Mouse (Mus musculus) midbrain, embryonic 10.5 days (tissue): ENCODE data around the gene Blvra. TPM values are rescaled to one million over a fixed set of nuclear protein-coding genes. Genes with fewer than 3 reads are reported as not detected.
"Not testable (repeated sequence)": the region's sequence is repeated elsewhere in the genome, so short reads cannot be mapped to it uniquely, and the experiment has no call there.

Experiments
- DNase-seq: peaks from one replicate; pipeline ENCODE4 v3.0.0-alpha.2; 2017; ENCODE audit warnings: low spot score
- H3K27ac ChIP-seq: fragments of 300-500 bp; sonication (generic); replicated peaks from 2 replicates; pipeline ENCODE4 v1.5.1; 2016; ENCODE audit warnings: mild to moderate bottlenecking
- H3K27me3 ChIP-seq: fragments of 300-500 bp; sonication (generic); 2 replicates; pipeline ENCODE4 v1.6.1; 2016; ENCODE audit warnings: low read depth, mild to moderate bottlenecking; ENCODE audit not compliant: poor library complexity, severe bottlenecking
- H3K36me3 ChIP-seq: fragments of 300-500 bp; sonication (generic); 2 replicates; pipeline ENCODE4 v1.6.1; 2016; ENCODE audit warnings: mild to moderate bottlenecking, moderate library complexity
- H3K4me1 ChIP-seq: fragments of 300-500 bp; sonication (generic); 2 replicates; pipeline ENCODE4 v1.6.1; 2016
- H3K4me3 ChIP-seq: fragments of 300-500 bp; sonication (generic); 2 replicates; pipeline ENCODE4 v1.5.1; 2016; ENCODE audit warnings: mild to moderate bottlenecking, moderate library complexity
- H3K9me3 ChIP-seq: fragments of 300-500 bp; sonication (generic); replicated peaks from 2 replicates; pipeline ENCODE4 v1.6.1; 2016; ENCODE audit warnings: mild to moderate bottlenecking
- WGBS: fragments of 180-500 bp; shearing (Covaris S2); methylation state at CpG from one replicate; pipeline ENCODE4 v1.1.7; 2016; 5-methylcytosine and 5-hydroxymethylcytosine counted together
- polyA plus RNA-seq: library from polyadenylated mRNA; unstranded; fragments of >200 nt; fragmentation: Nextera tagmentation; extraction: Ambion mirVana; gene quantifications from 2 replicates; pipeline ENCODE4 v1.2.1, GENCODE M21; 2016

Gene Blvra
- polyA plus RNA-seq, 1 experiment from 2014 or later = 19.4 TPM

- H3K27ac ChIP-seq, H3K9me3 ChIP-seq, H3K27me3 ChIP-seq, DNase-seq, H3K36me3 ChIP-seq, H3K4me1 ChIP-seq, H3K4me3 ChIP-seq: not testable (repeated sequence)
These were observed 19.7 kb downstream of the Blvra start for GRCm38 (mm10) chr2:127090151-127090550.

GRCm38 (mm10) chr2:127092000-127092399 lies 21.5 kb downstream of the Blvra start:
- no peak overlapping the region for H3K27ac ChIP-seq
- no peaks in the 10 kb centered on the region for H3K27me3 ChIP-seq
- H3K9me3 ChIP-seq = no peaks in the 10 kb centered on the region
- WGBS = 70% methylated on average over 8 of the region's 8 CpGs
- no peak for DNase-seq
- no peak overlapping the region for H3K4me3 ChIP-seq
- no peaks in the 10 kb centered on the region for H3K4me1 ChIP-seq
- no peaks in the 10 kb centered on the region for H3K36me3 ChIP-seq

- Histone ChIP-seq H3K4me3 (no peak overlapping the region), H3K27me3 (no peaks in the 10 kb centered on the region), H3K9me3 (no peaks in the 10 kb centered on the region), H3K4me1 (no peaks in the 10 kb centered on the region), H3K36me3 (peaks cover 100% of the 10 kb centered on the region), H3K27ac (no peak overlapping the region)
- no peak for DNase-seq
- 90% methylated on average over 4 of the region's 4 CpGs for WGBS
These were observed 38.5 kb downstream of the Blvra start for GRCm38 (mm10) chr2:127108986-127109385.

GRCm38 (mm10) chr2:127121591-127122235 lies 51.2 kb downstream of the Blvra start:
- no peaks in the 10 kb centered on the region for H3K9me3 ChIP-seq
- no peaks in the 10 kb centered on the region for H3K27me3 ChIP-seq
- no peaks in the 10 kb centered on the region for H3K4me1 ChIP-seq
- H3K27ac ChIP-seq = no peak overlapping the region
- peaks cover 100% of the 10 kb centered on the region for H3K36me3 ChIP-seq
- no peak for DNase-seq
- WGBS = 89% methylated on average over 8 of the region's 8 CpGs
- no peak overlapping the region for H3K4me3 ChIP-seq

GRCm38 (mm10) chr2:127128926-127129325 lies 58.5 kb downstream of the Blvra start:
- Histone ChIP-seq H3K4me1 (peaks cover 20% of the 10 kb centered on the region), H3K27ac (no peak overlapping the region), H3K9me3 (no peaks in the 10 kb centered on the region), H3K36me3 (peaks cover 60% of the 10 kb centered on the region), H3K27me3 (no peaks in the 10 kb centered on the region), H3K4me3 (no peak overlapping the region)
- 92% methylated on average over 5 of the region's 5 CpGs for WGBS
- no peak for DNase-seq

GRCm38 (mm10) chr2:127131353-127131752 lies 60.9 kb downstream of the Blvra start:
- no peak for DNase-seq
- Histone ChIP-seq H3K27ac (no peak overlapping the region), H3K9me3 (no peaks in the 10 kb centered on the region), H3K27me3 (no peaks in the 10 kb centered on the region), H3K4me1 (peaks cover 28% of the 10 kb centered on the region), H3K36me3 (peaks cover 36% of the 10 kb centered on the region), H3K4me3 (peak overlapping the region; percentile 89; the same call in 1 of the 2 replicates)
- WGBS = 84% methylated on average over 8 of the region's 8 CpGs

- peaks cover 16% of the 10 kb centered on the region for H3K36me3 ChIP-seq
- peaks cover 37% of the 10 kb centered on the region for H3K4me1 ChIP-seq
- peak within 1 kb of the TSS; percentile 97 for H3K27ac ChIP-seq
- H3K4me3 ChIP-seq = peak within 1 kb of the TSS; percentile 89
- peak; percentile 95 for DNase-seq
- no peaks in the 10 kb centered on the region for H3K9me3 ChIP-seq
- WGBS = 1% methylated on average over 57 of the region's 57 CpGs
- no peaks in the 10 kb centered on the region for H3K27me3 ChIP-seq
These were observed 63.4 kb downstream of the Blvra start, which contains the start of gene Ncaph for GRCm38 (mm10) chr2:127133621-127134461. Gene Ncaph (minus strand): TSS chr2:127133954.

GRCm38 (mm10) chr2:127135255-127135654 lies 64.8 kb downstream of the Blvra start:
- not testable (repeated sequence) for DNase-seq
- 50% methylated on average over 3 of the region's 3 CpGs for WGBS
- H3K4me1 ChIP-seq = peaks cover 37% of the 10 kb centered on the region

GRCm38 (mm10) chr2:127136979-127137378 lies 66.5 kb downstream of the Blvra start:
- H3K27me3 ChIP-seq = no peaks in the 10 kb centered on the region
- H3K9me3 ChIP-seq = no peaks in the 10 kb centered on the region
- H3K4me3 ChIP-seq = no peak overlapping the region
- peaks cover 26% of the 10 kb centered on the region for H3K36me3 ChIP-seq
- H3K27ac ChIP-seq = no peak overlapping the region
- WGBS = 51% methylated on average over 5 of the region's 5 CpGs
- H3K4me1 ChIP-seq = peaks cover 32% of the 10 kb centered on the region
- no peak for DNase-seq

More at GRCm38 (mm10) chr2:127135255-127135654, 64.8 kb downstream of the Blvra start:
- H3K27me3 ChIP-seq, H3K27ac ChIP-seq, H3K4me3 ChIP-seq, H3K9me3 ChIP-seq: not testable (repeated sequence)
- H3K36me3 ChIP-seq = peaks cover 16% of the 10 kb centered on the region

- no peaks in the 10 kb centered on the region for H3K27me3 ChIP-seq
- no peak overlapping the region for H3K27ac ChIP-seq
- H3K9me3 ChIP-seq = no peaks in the 10 kb centered on the region
- peaks cover 26% of the 10 kb centered on the region for H3K36me3 ChIP-seq
- WGBS = 88% methylated on average over 10 of the region's 10 CpGs
- no peak overlapping the region for H3K4me3 ChIP-seq
- peaks cover 32% of the 10 kb centered on the region for H3K4me1 ChIP-seq
- no peak for DNase-seq
These were observed 67.5 kb downstream of the Blvra start for GRCm38 (mm10) chr2:127137838-127138420.

GRCm38 (mm10) chr2:127138449-127138848 lies 68.0 kb downstream of the Blvra start:
- peaks cover 26% of the 10 kb centered on the region for H3K36me3 ChIP-seq
- H3K27me3 ChIP-seq = peaks cover under 1% of the 10 kb centered on the region; the same call in 1 of the 2 replicates
- no peaks in the 10 kb centered on the region for H3K9me3 ChIP-seq
- no peak for DNase-seq
- no peak overlapping the region for H3K4me3 ChIP-seq
- H3K27ac ChIP-seq = no peak overlapping the region
- WGBS = 93% methylated on average over 4 of the region's 4 CpGs
- peaks cover 35% of the 10 kb centered on the region for H3K4me1 ChIP-seq

- Histone ChIP-seq H3K27me3 (peaks cover 7% of the 10 kb centered on the region), H3K4me1 (peaks cover 37% of the 10 kb centered on the region), H3K36me3 (peaks cover 26% of the 10 kb centered on the region), H3K4me3 (no peak overlapping the region), H3K9me3 (no peaks in the 10 kb centered on the region), H3K27ac (no peak overlapping the region)
- WGBS = 94% methylated on average over 8 of the region's 8 CpGs
- DNase-seq = no peak
These were observed 68.6 kb downstream of the Blvra start for GRCm38 (mm10) chr2:127139094-127139493.

GRCm38 (mm10) chr2:127139605-127140004 lies 69.1 kb downstream of the Blvra start:
- WGBS = 97% methylated on average over 1 of the region's 1 CpGs
- no peak overlapping the region for H3K4me3 ChIP-seq
- peaks cover 12% of the 10 kb centered on the region for H3K27me3 ChIP-seq
- peaks cover 26% of the 10 kb centered on the region for H3K36me3 ChIP-seq
- DNase-seq = no peak
- no peaks in the 10 kb centered on the region for H3K9me3 ChIP-seq
- no peak overlapping the region for H3K27ac ChIP-seq
- H3K4me1 ChIP-seq = peaks cover 32% of the 10 kb centered on the region
